In the genomic region with DNA sequence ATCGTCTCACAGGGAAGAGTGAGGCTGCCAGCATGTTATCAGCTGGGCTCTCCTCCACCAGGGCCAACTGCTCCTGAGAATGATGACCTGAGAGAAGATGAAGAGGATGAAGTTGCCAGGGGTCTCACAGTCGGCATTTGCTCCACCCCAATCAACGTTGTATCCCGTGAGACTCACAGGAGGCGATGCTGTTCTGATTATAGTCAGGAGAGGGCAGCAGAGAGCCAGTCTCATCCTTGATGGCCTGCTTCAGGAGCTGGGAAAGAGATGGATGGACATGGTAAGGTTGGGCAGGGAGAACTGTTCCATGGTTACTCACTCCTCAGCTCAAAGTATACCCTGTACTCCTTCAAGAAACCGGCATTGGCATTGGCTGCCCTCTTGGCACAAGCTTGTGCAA, we compare ENCODE assay signal across 9 mouse cellular contexts. TPM values are rescaled to one million over a fixed set of nuclear protein-coding genes. Genes with fewer than 3 reads are reported as not detected.
A peak's percentile ranks its signal among the peaks of the same experiment; 100 is the strongest.
DNase-seq lines count a peak whose midpoint lies in the region; ATAC-seq lines count a peak whose summit lies in the region.
"Had no signal": no experiment of that assay in that cellular context is flagged by ENCODE, and none has a peak within 500 bp of the region (broad histone marks: within the 10 kb centered on the region; RNA-seq: fewer than 3 reads in every experiment).

No protein-coding gene starts in this region.

- DNase-seq in midbrain, embryonic 14.5 days = peak; percentile 81
- peak; percentile 86 for DNase-seq in adrenal gland, postnatal 10 days
- DNase-seq in embryo, embryonic 11.5 days (ENCODE audit: low read depth, low spot score) = peak; percentile 59
- DNase-seq in liver, embryonic 13.5 days = peak; percentile 31
- DNase-seq in right cerebral cortex, adult 18-20 months = peak; percentile 58
- no peak for DNase-seq in yolk sac, embryonic 10.5 days (ENCODE audit: low spot score)

- no peak overlapping the region for H3K9ac ChIP-seq in midbrain, embryonic 14.5 days (replicated peaks; ENCODE audit: low read length)
- H3K9ac ChIP-seq in midbrain, embryonic 16.5 days (ENCODE audit: low read depth, low read length) = no peak overlapping the region
- H3K9ac ChIP-seq in liver, embryonic 13.5 days = no peak overlapping the region
- H3K9ac ChIP-seq: neural tube, embryonic 12.5 days had no signal

- ATAC-seq in midbrain, embryonic 14.5 days (ENCODE audit: low FRiP score, low TSS enrichment) = no peak
- ATAC-seq in midbrain, embryonic 16.5 days = no peak
- peak; percentile 46 for ATAC-seq in inflammation-experienced regulatory T-cells, adult 6 months
- ATAC-seq in liver, embryonic 13.5 days (ENCODE audit: low read depth) = no peak

- WGBS in midbrain, embryonic 14.5 days = 16% methylated on average over 6 of the region's 6 CpGs
- 18% methylated on average over 6 of the region's 6 CpGs for WGBS in midbrain, embryonic 16.5 days
- WGBS in liver, embryonic 13.5 days (ENCODE audit: insufficient replicate concordance) = 11% methylated on average over 6 of the region's 6 CpGs

- 0 out of 2 replicates have a peak, but pooled peaks cover 1% of the 10 kb centered on the region for H3K4me1 ChIP-seq in midbrain, embryonic 14.5 days (ENCODE audit: control insufficient read depth, insufficient read depth, low read length)
- peaks cover 6% of the 10 kb centered on the region; the same call in 1 of the 2 replicates for H3K4me1 ChIP-seq in midbrain, embryonic 16.5 days (ENCODE audit: control insufficient read depth, insufficient read depth, low read length)
- H3K4me1 ChIP-seq in liver, embryonic 13.5 days (replicated peaks) = peaks cover 7% of the 10 kb centered on the region
- H3K4me1 ChIP-seq: neural tube, embryonic 12.5 days had no signal

- H3K4me2 ChIP-seq in midbrain, embryonic 14.5 days (ENCODE audit: low read length) = no peak overlapping the region
- H3K4me2 ChIP-seq in midbrain, embryonic 16.5 days (ENCODE audit: low read length) = no peak overlapping the region
- no peak overlapping the region for H3K4me2 ChIP-seq in liver, embryonic 13.5 days
- H3K4me2 ChIP-seq: neural tube, embryonic 12.5 days had no signal

- peaks cover 13% of the 10 kb centered on the region for H3K27me3 ChIP-seq in midbrain, embryonic 14.5 days (ENCODE audit: control insufficient read depth, insufficient read depth, low read length)
- H3K27me3 ChIP-seq in midbrain, embryonic 16.5 days (ENCODE audit: control insufficient read depth, insufficient read depth, low read depth, low read length) = peaks cover 14% of the 10 kb centered on the region
- H3K27me3 ChIP-seq in liver, embryonic 13.5 days = peaks cover 29% of the 10 kb centered on the region

- no peaks in the 10 kb centered on the region for H3K36me3 ChIP-seq in midbrain, embryonic 14.5 days (ENCODE audit: control insufficient read depth, insufficient read depth, low read length)
- no peaks in the 10 kb centered on the region for H3K36me3 ChIP-seq in midbrain, embryonic 16.5 days (ENCODE audit: control insufficient read depth, insufficient read depth, low read length)
- no peaks in the 10 kb centered on the region for H3K36me3 ChIP-seq in liver, embryonic 13.5 days
- H3K36me3 ChIP-seq: neural tube, embryonic 12.5 days had no signal

- no peak overlapping the region for H3K27ac ChIP-seq in midbrain, embryonic 14.5 days (replicated peaks; ENCODE audit: low read depth, low read length)
- H3K27ac ChIP-seq in midbrain, embryonic 16.5 days (ENCODE audit: low read length) = no peak overlapping the region
- H3K27ac ChIP-seq in liver, embryonic 13.5 days = no peak overlapping the region
- H3K27ac ChIP-seq: neural tube, embryonic 12.5 days had no signal

- H3K4me3 ChIP-seq in midbrain, embryonic 14.5 days (replicated peaks; ENCODE audit: low read depth, low read length) = no peak overlapping the region
- H3K4me3 ChIP-seq in midbrain, embryonic 16.5 days (ENCODE audit: low read depth, low read length) = no peak overlapping the region
- H3K4me3 ChIP-seq in liver, embryonic 13.5 days (replicated peaks) = no peak overlapping the region
- H3K4me3 ChIP-seq: neural tube, embryonic 12.5 days had no signal

- H3K9me3 ChIP-seq in midbrain, embryonic 14.5 days (ENCODE audit: control insufficient read depth, low read length) = no peaks in the 10 kb centered on the region
- no peaks in the 10 kb centered on the region for H3K9me3 ChIP-seq in midbrain, embryonic 16.5 days (replicated peaks; ENCODE audit: control insufficient read depth, low read length, poor library complexity, severe bottlenecking)
- H3K9me3 ChIP-seq in liver, embryonic 13.5 days (replicated peaks) = no peaks in the 10 kb centered on the region
- H3K9me3 ChIP-seq: neural tube, embryonic 12.5 days had no signal

RNA-seq across cellular contexts. Expression of gene Lgr6, which starts 5.0 kb away (rescaled TPM):
- polyA plus RNA-seq in midbrain, embryonic 14.5 days (2014; fragmentation: Nextera tagmentation; extraction: Ambion mirVana) = 0.87 and 0.98 TPM in 2 replicates
- 1.1 and 1.2 TPM in 2 replicates for polyA plus RNA-seq in midbrain, embryonic 16.5 days (2015; fragmentation: Nextera tagmentation; extraction: Ambion mirVana)
- total RNA-seq in adrenal gland, postnatal 10 days (2021) = 10 to 100 TPM; 20.5 to 28.4 TPM
- polyA plus RNA-seq in inflammation-experienced regulatory T-cells, adult 6 months (2017; shearing (Covaris generic)) = under 1 TPM in 2 of 3 experiments, not detected in 1; 0.05 to 0.28 TPM
- 0.05 and 0.15 TPM in 2 replicates for polyA plus RNA-seq in liver, embryonic 13.5 days (2015; fragmentation: Nextera tagmentation; extraction: Ambion mirVana)

RNA-seq across cellular contexts. Expression of gene Ptpn7, which starts 22.4 kb away (rescaled TPM):
- polyA plus RNA-seq in midbrain, embryonic 14.5 days (2014; fragmentation: Nextera tagmentation; extraction: Ambion mirVana) = 0.27 and 0.62 TPM in 2 replicates
- 0.11 and 0.26 TPM in 2 replicates for polyA plus RNA-seq in midbrain, embryonic 16.5 days (2015; fragmentation: Nextera tagmentation; extraction: Ambion mirVana)
- 1 to 10 TPM; 1.8 to 2.5 TPM for total RNA-seq in adrenal gland, postnatal 10 days (2021)
- polyA plus RNA-seq in inflammation-experienced regulatory T-cells, adult 6 months (2017; shearing (Covaris generic)) = 100 to 1,000 TPM; 161 to 188 (median 171) TPM
- polyA plus RNA-seq in liver, embryonic 13.5 days (2015; fragmentation: Nextera tagmentation; extraction: Ambion mirVana) = 16.0 and 17.9 TPM in 2 replicates

RNA-seq across cellular contexts. Expression of gene Arl8a, which starts 36.5 kb away (rescaled TPM):
- 322 and 380 TPM in 2 replicates for polyA plus RNA-seq in midbrain, embryonic 14.5 days (2014; fragmentation: Nextera tagmentation; extraction: Ambion mirVana)
- 390 and 409 TPM in 2 replicates for polyA plus RNA-seq in midbrain, embryonic 16.5 days (2015; fragmentation: Nextera tagmentation; extraction: Ambion mirVana)
- total RNA-seq in adrenal gland, postnatal 10 days (2021) = 10 to 100 TPM; 49.2 to 57.7 TPM
- 10 to 100 TPM; 10.6 to 19.4 (median 14.2) TPM for polyA plus RNA-seq in inflammation-experienced regulatory T-cells, adult 6 months (2017; shearing (Covaris generic))
- 8.9 and 10.5 TPM in 2 replicates for polyA plus RNA-seq in liver, embryonic 13.5 days (2015; fragmentation: Nextera tagmentation; extraction: Ambion mirVana)

RNA-seq across cellular contexts. Expression of gene Gpr37l1, which starts 57.4 kb away (rescaled TPM):
- 0.30 and 0.34 TPM in 2 replicates for polyA plus RNA-seq in midbrain, embryonic 14.5 days (2014; fragmentation: Nextera tagmentation; extraction: Ambion mirVana)
- 1.1 and 2.7 TPM in 2 replicates for polyA plus RNA-seq in midbrain, embryonic 16.5 days (2015; fragmentation: Nextera tagmentation; extraction: Ambion mirVana)
- 1 to 10 TPM; 1.3 to 2.8 TPM for total RNA-seq in adrenal gland, postnatal 10 days (2021)
- polyA plus RNA-seq in inflammation-experienced regulatory T-cells, adult 6 months (2017; shearing (Covaris generic)) = not detected
- not detected in 2 replicates for polyA plus RNA-seq in liver, embryonic 13.5 days (2015; fragmentation: Nextera tagmentation; extraction: Ambion mirVana)

Comparison
In these comparisons a context has a peak if more than half of its experiments do, and no peak if none do; other contexts are left out.
1. RNA of gene Ptpn7, which starts 22.4 kb away (polyA plus RNA-seq): 161 to 188 TPM in inflammation-experienced regulatory T-cells, adult 6 months and 16.0 to 17.9 TPM in liver, embryonic 13.5 days; 0.27 to 0.62 TPM in midbrain, embryonic 14.5 days and 0.11 to 0.26 TPM in midbrain, embryonic 16.5 days; every median in the first group is over 10 times any median in the second.
2. RNA of gene Arl8a, which starts 36.5 kb away (polyA plus RNA-seq): 390 to 409 TPM in midbrain, embryonic 16.5 days and 322 to 380 TPM in midbrain, embryonic 14.5 days; 10.6 to 19.4 TPM in inflammation-experienced regulatory T-cells, adult 6 months and 8.9 to 10.5 TPM in liver, embryonic 13.5 days; every median in the first group is over 10 times any median in the second.